Mouse (Mus musculus) left cerebral cortex, adult 11 months (tissue): ENCODE results near the gene Ikzf1.

Experiments used
- DNase-seq: peaks from one replicate; pipeline ENCODE4 v3.0.0; 2022; ENCODE audit warnings: low spot score

The Ikzf1 gene

GRCm38 (mm10) chr11:11725252-11725875 lies 40.6 kb downstream of the Ikzf1 start:
- no peak for DNase-seq

GRCm38 (mm10) chr11:11725876-11726525 lies 41.2 kb downstream of the Ikzf1 start:
- DNase-seq = no peak

GRCm38 (mm10) chr11:11726807-11727276 lies 42.0 kb downstream of the Ikzf1 start:
- DNase-seq = no peak

GRCm38 (mm10) chr11:11727936-11728556 lies 43.2 kb downstream of the Ikzf1 start:
- DNase-seq = no peak

GRCm38 (mm10) chr11:11729216-11729615 lies 44.4 kb downstream of the Ikzf1 start:
- no peak for DNase-seq

- no peak for DNase-seq
Measured at GRCm38 (mm10) chr11:11730062-11730461, 45.3 kb downstream of the Ikzf1 start.

- DNase-seq = no peak
Measured at GRCm38 (mm10) chr11:11731727-11732126, 46.9 kb downstream of the Ikzf1 start.

GRCm38 (mm10) chr11:11732972-11733770 lies 48.4 kb downstream of the Ikzf1 start:
- no peak for DNase-seq

- DNase-seq = no peak
Measured at GRCm38 (mm10) chr11:11735155-11735554, 50.4 kb downstream of the Ikzf1 start.

- DNase-seq = no peak
Measured at GRCm38 (mm10) chr11:11736948-11737347, 52.1 kb downstream of the Ikzf1 start.

- no peak for DNase-seq
Measured at GRCm38 (mm10) chr11:11737562-11737961, 52.8 kb downstream of the Ikzf1 start.

GRCm38 (mm10) chr11:11739054-11739453 lies 54.3 kb downstream of the Ikzf1 start:
- no peak for DNase-seq

GRCm38 (mm10) chr11:11740603-11741002 lies 55.8 kb downstream of the Ikzf1 start:
- no peak for DNase-seq

GRCm38 (mm10) chr11:11741574-11741973 lies 56.8 kb downstream of the Ikzf1 start:
- no peak for DNase-seq

GRCm38 (mm10) chr11:11742626-11743025 lies 57.8 kb downstream of the Ikzf1 start:
- DNase-seq = no peak

GRCm38 (mm10) chr11:11744222-11744621 lies 59.4 kb downstream of the Ikzf1 start:
- DNase-seq = no peak

- DNase-seq = no peak
Measured at GRCm38 (mm10) chr11:11751091-11751490, 66.3 kb downstream of the Ikzf1 start.

GRCm38 (mm10) chr11:11752859-11753258 lies 68.1 kb downstream of the Ikzf1 start:
- no peak for DNase-seq

- no peak for DNase-seq
Measured at GRCm38 (mm10) chr11:11758121-11758520, 73.3 kb downstream of the Ikzf1 start.

GRCm38 (mm10) chr11:11758883-11759282 lies 74.1 kb downstream of the Ikzf1 start:
- no peak for DNase-seq

- DNase-seq = no peak
Measured at GRCm38 (mm10) chr11:11763211-11763666, 78.4 kb downstream of the Ikzf1 start.

GRCm38 (mm10) chr11:11765414-11765813 lies 80.6 kb downstream of the Ikzf1 start:
- DNase-seq = no peak
